In the genomic region with DNA sequence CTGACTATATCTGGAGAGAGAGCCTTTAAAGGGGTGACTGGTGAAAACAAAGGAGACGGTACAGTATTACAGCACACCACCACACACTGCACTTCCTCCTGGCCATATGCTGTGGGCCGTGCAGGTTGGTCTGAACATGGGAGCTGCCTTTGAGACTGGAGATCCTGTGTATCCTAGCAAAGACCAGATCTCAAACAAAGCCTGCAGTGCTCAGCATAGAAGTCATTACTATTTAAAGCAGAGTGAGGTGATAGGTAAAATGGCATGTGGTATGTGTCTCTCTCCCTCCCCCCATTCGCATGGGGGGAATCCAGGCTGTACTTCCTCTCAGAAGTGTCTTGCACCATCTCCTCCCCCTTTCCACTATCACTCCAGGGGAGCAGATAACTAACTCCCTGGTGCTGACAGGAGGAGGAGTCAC, we compare ENCODE assay signal across 18 mouse cellular contexts. TPM values are rescaled to one million over a fixed set of nuclear protein-coding genes. Genes with fewer than 3 reads are reported as not detected.
A peak's percentile ranks its signal among the peaks of the same experiment; 100 is the strongest.
DNase-seq lines count a peak whose midpoint lies in the region; ATAC-seq lines count a peak whose summit lies in the region.
"Had no signal": no experiment of that assay in that cellular context is flagged by ENCODE, and none has a peak within 500 bp of the region (broad histone marks: within the 10 kb centered on the region; RNA-seq: fewer than 3 reads in every experiment).

No protein-coding gene starts in this region.

- no peaks in the 10 kb centered on the region; the same call in 1 of the 2 replicates for H3K36me3 ChIP-seq in heart, embryonic 16.5 days (ENCODE audit: control insufficient read depth, insufficient read depth)
- H3K36me3 ChIP-seq: hindbrain, embryonic 15.5 days; intestine, embryonic 15.5 days; kidney, embryonic 15.5 days; limb, embryonic 13.5 days; neural tube, embryonic 12.5 days had no signal

- WGBS in heart, embryonic 16.5 days, result 31% methylated on average over 3 of the region's 3 CpGs

- DNase-seq in heart, postnatal 36 days, result no peak
- DNase-seq in B cell, adult 2 months, result peak; percentile 39 to 48
- no peak for DNase-seq in layer of hippocampus, adult 9-11 months
- DNase-seq: cerebellum, adult 2 months; cerebellum, postnatal 36 days; kidney, postnatal 4 days; lung, postnatal 14 days; right cerebral cortex, adult 18-20 months; thymus, postnatal 14 days had no signal

- peaks cover 15% of the 10 kb centered on the region for H3K4me1 ChIP-seq in heart, embryonic 16.5 days (ENCODE audit: control insufficient read depth, insufficient read depth, low read length)
- H3K4me1 ChIP-seq: intestine, embryonic 15.5 days had no signal

- no peak overlapping the region for H3K4me3 ChIP-seq in heart, embryonic 16.5 days (ENCODE audit: low read length)
- H3K4me3 ChIP-seq: hindbrain, embryonic 15.5 days; intestine, embryonic 15.5 days; kidney, embryonic 15.5 days; limb, embryonic 13.5 days; neural tube, embryonic 12.5 days had no signal

- no peak overlapping the region for H3K4me2 ChIP-seq in heart, embryonic 16.5 days (ENCODE audit: low read depth, low read length)
- H3K4me2 ChIP-seq: hindbrain, embryonic 15.5 days; intestine, embryonic 15.5 days; kidney, embryonic 15.5 days; limb, embryonic 13.5 days; neural tube, embryonic 12.5 days had no signal

- peaks cover 5% of the 10 kb centered on the region for H3K9me3 ChIP-seq in heart, embryonic 16.5 days (replicated peaks; ENCODE audit: control insufficient read depth, low read length)
- H3K9me3 ChIP-seq: hindbrain, embryonic 15.5 days; intestine, embryonic 15.5 days had no signal

- intact Hi-C loops in heart, postnatal 36 days (cut with DNase I), result no loop called here

- ATAC-seq in heart, embryonic 16.5 days (replicated peaks; ENCODE audit: extremely low read depth, insufficient read depth, low FRiP score), result peak; percentile 78
- ATAC-seq in common myeloid progenitor, adult 5-6 weeks (replicated peaks; ENCODE audit: low read depth, poor library complexity, severe bottlenecking), result peak; percentile 83
- ATAC-seq in neutrophil, adult 5-6 weeks (ENCODE audit: extremely low read depth, insufficient number of reproducible peaks, low FRiP score, poor library complexity, severe bottlenecking), result peak; percentile 48; the same call in 1 of the 2 replicates
- no peak for ATAC-seq in CD4-positive, CD25-positive, alpha-beta regulatory T cell, adult 4 months
- ATAC-seq: intestine, embryonic 15.5 days had no signal

- peak overlapping the region; percentile 33; the same call in 1 of the 2 replicates for H3K9ac ChIP-seq in heart, embryonic 16.5 days (ENCODE audit: low read length)
- H3K9ac ChIP-seq: hindbrain, embryonic 15.5 days; intestine, embryonic 15.5 days; kidney, embryonic 15.5 days; limb, embryonic 13.5 days; neural tube, embryonic 12.5 days had no signal

- H3K27ac ChIP-seq in heart, embryonic 16.5 days (ENCODE audit: low read length), result peak overlapping the region; percentile 74
- H3K27ac ChIP-seq: hindbrain, embryonic 15.5 days; intestine, embryonic 15.5 days; kidney, embryonic 15.5 days; limb, embryonic 13.5 days; neural tube, embryonic 12.5 days had no signal

- no peaks in the 10 kb centered on the region for H3K27me3 ChIP-seq in heart, embryonic 16.5 days (ENCODE audit: control insufficient read depth, insufficient read depth, low read length)
- H3K27me3 ChIP-seq: hindbrain, embryonic 15.5 days; intestine, embryonic 15.5 days; kidney, embryonic 15.5 days; limb, embryonic 13.5 days had no signal

RNA-seq across cellular contexts. Expression of gene Echdc3, which starts 38.3 kb away (rescaled TPM):
- polyA plus RNA-seq in heart, embryonic 16.5 days (2015; fragmentation: Nextera tagmentation; extraction: Ambion mirVana), result 11.3 and 11.8 TPM in 2 replicates
- 10 to 100 TPM; 23.5 to 26.2 TPM for total RNA-seq in heart, postnatal 36 days (2021)
- total RNA-seq in common myeloid progenitor, adult 5-6 weeks (2017), result 0.78 TPM in 1 of 2 replicates, not detected in the other
- total RNA-seq in neutrophil, adult 5-6 weeks (2017), result 0.93 and 1.1 TPM in 2 replicates
- not detected for polyA plus RNA-seq in CD4-positive, CD25-positive, alpha-beta regulatory T cell, adult 4 months (2017; shearing (Covaris generic))

Comparison
In these comparisons a context has a peak if more than half of its experiments do, and no peak if none do; other contexts are left out.
1. DNase-seq: peak in B cell, adult 2 months (2 of 2); none in heart, postnatal 36 days (0 of 2) and layer of hippocampus, adult 9-11 months (single experiment).
2. RNA of gene Echdc3, which starts 38.3 kb away (total RNA-seq): 23.5 to 26.2 TPM in heart, postnatal 36 days; 0.93 to 1.1 TPM in neutrophil, adult 5-6 weeks and 0.78 TPM in common myeloid progenitor, adult 5-6 weeks; every median in the first group is over 10 times any median in the second.